8 mouse cellular contexts compared by ENCODE assay signal in the genomic region with DNA sequence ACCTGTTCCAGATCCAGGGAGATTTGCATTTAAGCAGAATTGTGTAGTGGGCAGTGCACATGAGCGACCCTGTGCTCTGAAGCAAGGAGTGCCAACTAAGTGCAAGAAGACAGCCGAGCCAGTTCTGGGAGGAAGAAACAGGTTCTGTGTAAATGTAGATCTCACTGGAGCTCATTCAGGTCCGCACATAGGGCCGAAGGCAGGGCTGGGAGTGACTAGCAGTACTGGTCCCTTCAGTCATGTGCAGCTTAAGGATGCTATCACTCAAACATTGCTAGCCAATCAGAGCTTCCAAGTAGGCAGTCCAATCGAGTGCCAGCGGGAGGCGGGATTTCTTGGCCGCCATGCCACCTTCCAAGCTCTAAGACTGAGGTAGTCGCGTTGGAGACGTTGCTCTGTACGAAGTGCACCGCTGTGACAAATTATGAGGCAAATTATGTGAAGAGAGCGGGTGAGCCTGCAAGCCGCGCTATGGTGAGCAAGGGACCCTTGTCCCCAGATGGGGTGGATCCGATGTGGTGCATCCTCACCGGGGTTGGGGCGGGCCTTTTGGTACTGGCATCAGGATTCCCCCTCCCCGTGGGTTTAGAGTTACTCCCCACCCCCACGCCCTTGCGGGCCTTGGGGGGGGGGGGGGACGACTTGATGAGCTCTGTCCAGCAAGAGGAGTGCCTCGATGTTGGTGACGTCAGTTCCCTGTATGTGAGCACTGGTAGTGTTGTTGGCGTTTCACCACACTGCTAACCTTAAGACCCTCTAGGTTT. TPM values are rescaled to one million over a fixed set of nuclear protein-coding genes. Genes with fewer than 3 reads are reported as not detected.
DNase-seq lines count a peak whose midpoint lies in the region; ATAC-seq and TF ChIP-seq lines count a peak whose summit lies in the region.

No protein-coding gene starts in this region.

- no peaks in the 10 kb centered on the region for H3K9me3 ChIP-seq in MEL (replicated peaks; ENCODE audit: insufficient read depth, low read length)
- 0 out of 2 replicates have a peak, but pooled peaks cover 5% of the 10 kb centered on the region for H3K9me3 ChIP-seq in forebrain, postnatal 0 days (ENCODE audit: low read length)
- H3K9me3 ChIP-seq in lung, embryonic 15.5 days = no peaks in the 10 kb centered on the region

- H3K4me2 ChIP-seq in forebrain, postnatal 0 days (ENCODE audit: low read depth) = peak overlapping the region; percentile 81
- H3K4me2 ChIP-seq in lung, embryonic 15.5 days = peak overlapping the region; percentile 91

- no peaks in the 10 kb centered on the region for H3K27me3 ChIP-seq in MEL (ENCODE audit: control insufficient read depth in 1 of 2, insufficient read depth in 2 of 2, low read length in 2 of 2)
- no peaks in the 10 kb centered on the region for H3K27me3 ChIP-seq in cerebellum, adult 2 months (ENCODE audit: control insufficient read depth, insufficient read depth, low read length)
- H3K27me3 ChIP-seq in forebrain, postnatal 0 days (ENCODE audit: insufficient read depth, low read length) = no peaks in the 10 kb centered on the region
- H3K27me3 ChIP-seq in lung, embryonic 15.5 days = no peaks in the 10 kb centered on the region

- TF ChIP-seq CTCF in MEL (IDR thresholded peaks at IDR 0.05 in 2 of 3, conservative IDR thresholded peaks at IDR 0.05 in 1 of 3; ENCODE audit: control insufficient read depth in 1 of 3, insufficient read depth in 1 of 3, low read depth in 2 of 3, low read length in 3 of 3, poor library complexity in 1 of 3, severe bottlenecking in 1 of 3) = no peak
- TF ChIP-seq CTCF in cerebellum, adult 2 months (IDR thresholded peaks at IDR 0.05; ENCODE audit: borderline replicate concordance, insufficient read depth, low read depth, low read length) = no peak
- TF ChIP-seq CTCF in forebrain, postnatal 0 days (IDR thresholded peaks at IDR 0.05; ENCODE audit: low read depth) = no peak; the same call in none of the 2 replicates

- peak; percentile 48 to 51; a peak in 3 of 4 replicates for TF ChIP-seq POLR2A in MEL (IDR thresholded peaks at IDR 0.05; ENCODE audit: control insufficient read depth in 1 of 2, insufficient read depth in 1 of 2, low read depth in 1 of 2, low read length in 2 of 2, poor library complexity in 1 of 2)
- TF ChIP-seq POLR2A in cerebellum, adult 2 months (IDR thresholded peaks at IDR 0.05; ENCODE audit: borderline replicate concordance, insufficient read depth, low read length) = peak; percentile 77; the same call in 1 of the 2 replicates

- H3K4me3 ChIP-seq in MEL (ENCODE audit: control insufficient read depth in 1 of 2, insufficient read depth in 1 of 2, low read depth in 2 of 2, low read length in 2 of 2) = peak overlapping the region; percentile 81
- peak overlapping the region; percentile 94 for H3K4me3 ChIP-seq in cerebellum, adult 2 months (replicated peaks; ENCODE audit: insufficient read depth, low read depth, low read length)
- H3K4me3 ChIP-seq in forebrain, postnatal 0 days (ENCODE audit: low read depth, low read length) = peak overlapping the region; percentile 70
- H3K4me3 ChIP-seq in lung, embryonic 15.5 days = peak overlapping the region; percentile 66

- H3K27ac ChIP-seq in MEL (ENCODE audit: control insufficient read depth, low read depth, low read length) = peak overlapping the region; percentile 96
- H3K27ac ChIP-seq in cerebellum, adult 2 months (ENCODE audit: insufficient read depth, low read length) = peak overlapping the region; percentile 95
- peak overlapping the region; percentile 97 for H3K27ac ChIP-seq in forebrain, postnatal 0 days (ENCODE audit: low read depth, low read length)
- peak overlapping the region; percentile 98 for H3K27ac ChIP-seq in lung, embryonic 15.5 days

- TF ChIP-seq EP300 in MEL (IDR thresholded peaks at IDR 0.05; ENCODE audit: low read depth in 1 of 2, low read length in 2 of 2) = 0 out of 4 replicates have a peak, but pooled peaks of 1 of the 2 experiments have one; percentile 1

- WGBS in cerebellum, adult 2 months = 0% methylated on average over 26 of the region's 26 CpGs
- 2% methylated on average over 26 of the region's 26 CpGs for WGBS in forebrain, postnatal 0 days
- 0% methylated on average over 26 of the region's 26 CpGs for WGBS in lung, embryonic 15.5 days

- ATAC-seq in forebrain, postnatal 0 days = peak; percentile 97
- peak; percentile 97 for ATAC-seq in lung, embryonic 15.5 days (ENCODE audit: borderline replicate concordance, extremely low read depth, low FRiP score, low TSS enrichment)

- TF ChIP-seq RAD21 in MEL (IDR thresholded peaks at IDR 0.05; ENCODE audit: low read depth, low read length) = no peak

- DNase-seq in MEL (ENCODE audit: low read depth, low spot score) = peak; percentile 97
- peak; percentile 96 for DNase-seq in cerebellum, adult 2 months
- DNase-seq in forebrain, postnatal 0 days = peak; percentile 97
- peak; percentile 89 for DNase-seq in heart, postnatal 4 days
- peak; percentile 94 to 95 for DNase-seq in layer of hippocampus, adult 8-10 months (ENCODE audit: low spot score in 2 of 2)
- DNase-seq in ovary, adult 18-20 months (ENCODE audit: low spot score) = peak; percentile 85
- DNase-seq in thymus, postnatal 0 days (ENCODE audit: low spot score) = peak; percentile 90

- 0 out of 4 replicates have a peak, but pooled peaks cover 0 to 4% of the 10 kb centered on the region in 2 experiments for H3K4me1 ChIP-seq in MEL (ENCODE audit: control insufficient read depth in 1 of 2, insufficient read depth in 2 of 2, low read length in 2 of 2)
- no peaks in the 10 kb centered on the region for H3K4me1 ChIP-seq in cerebellum, adult 2 months (ENCODE audit: control insufficient read depth, insufficient read depth, low read length)
- peaks cover 6% of the 10 kb centered on the region; the same call in 1 of the 2 replicates for H3K4me1 ChIP-seq in forebrain, postnatal 0 days (ENCODE audit: insufficient read depth)
- H3K4me1 ChIP-seq in lung, embryonic 15.5 days = peaks cover 4% of the 10 kb centered on the region

- peaks cover 0 to 10% of the 10 kb centered on the region in 2 experiments; a peak in 2 of 4 replicates for H3K36me3 ChIP-seq in MEL (ENCODE audit: control insufficient read depth in 1 of 2, insufficient read depth in 2 of 2, low read length in 2 of 2)
- peaks cover 20% of the 10 kb centered on the region for H3K36me3 ChIP-seq in forebrain, postnatal 0 days (ENCODE audit: insufficient read depth)
- peaks cover 26% of the 10 kb centered on the region for H3K36me3 ChIP-seq in lung, embryonic 15.5 days

- H3K9ac ChIP-seq in MEL (ENCODE audit: control insufficient read depth, low read depth, low read length, poor library complexity, severe bottlenecking) = peak overlapping the region; percentile 80
- H3K9ac ChIP-seq in forebrain, postnatal 0 days = peak overlapping the region; percentile 87
- peak overlapping the region; percentile 56 for H3K9ac ChIP-seq in lung, embryonic 15.5 days

- H3K79me2 ChIP-seq in MEL (ENCODE audit: control insufficient read depth, insufficient read depth, low read length, poor library complexity) = no peaks in the 10 kb centered on the region; the same call in none of the 2 replicates

TF ChIP-seq in MEL, 35 proteins besides CTCF, POLR2A, EP300 and RAD21 (continues in another document):
- peak; percentile 81 for TF ChIP-seq USF1 (IDR thresholded peaks at IDR 0.05; ENCODE audit: low read depth, low read length)
- TF ChIP-seq SIN3A (IDR thresholded peaks at IDR 0.05; ENCODE audit: low read length) = peak; percentile 39; the same call in 1 of the 2 replicates
- peak; percentile 56 for TF ChIP-seq NELFE (IDR thresholded peaks at IDR 0.05; ENCODE audit: low read depth, low read length)
- TF ChIP-seq HCFC1 (IDR thresholded peaks at IDR 0.05; ENCODE audit: low read depth, low read length) = peak; percentile 15
- peak; percentile 70; the same call in 1 of the 2 replicates for TF ChIP-seq MAZ (IDR thresholded peaks at IDR 0.05; ENCODE audit: low read depth, low read length)
- no peak for TF ChIP-seq TCF12 (IDR thresholded peaks at IDR 0.05; ENCODE audit: low read depth, low read length)

RNA-seq across cellular contexts. Expression of a gene that starts 0.4 kb away (rescaled TPM):
- 5.2 and 5.5 TPM in 2 replicates for total RNA-seq in MEL (2012; rRNA removed)
- 1 to 10 TPM in 1 of 2 experiments, not detected in 1; 4.5 TPM for polyA plus RNA-seq in MEL (2012; ENCODE audit: insufficient read depth in 1 of 2, insufficient read length in 2 of 2, low read depth in 1 of 2, low replicate concordance in 2 of 2, missing spikeins in 1 of 2)
- polyA plus RNA-seq in cerebellum, adult 2 months (2012; rRNA removed) = 20.2 and 21.1 TPM in 2 replicates
- 37.1 and 44.0 TPM in 2 replicates for total RNA-seq in forebrain, postnatal 0 days (2014; rRNA removed)
- polyA plus RNA-seq in forebrain, postnatal 0 days (2015; fragmentation: Nextera tagmentation; extraction: Ambion mirVana) = 14.9 and 17.5 TPM in 2 replicates
- 10 to 100 TPM in 1 of 2 experiments, 1 to 10 TPM in 1; 8.6 to 11.3 TPM for total RNA-seq in heart, postnatal 4 days (2021)
- total RNA-seq in layer of hippocampus, adult 8-10 months (2022) = 10 to 100 TPM; 32.0 to 38.7 (median 37.5) TPM
- 10.1 and 10.8 TPM in 2 replicates for polyA plus RNA-seq in lung, embryonic 15.5 days (2015; fragmentation: Nextera tagmentation; extraction: Ambion mirVana)
- 8.4 and 8.8 TPM in 2 replicates for polyA plus RNA-seq in thymus, postnatal 0 days (2015; fragmentation: Nextera tagmentation; extraction: Ambion mirVana)

RNA-seq across cellular contexts. Expression of a gene that starts 34.4 kb away (rescaled TPM):
- total RNA-seq in MEL (2012; rRNA removed) = 14.8 and 15.4 TPM in 2 replicates
- 100 to 1,000 TPM in 1 of 2 experiments, 1 to 10 TPM in 1; 9.7 to 291 TPM for polyA plus RNA-seq in MEL (2012; ENCODE audit: insufficient read depth in 1 of 2, insufficient read length in 2 of 2, low read depth in 1 of 2, low replicate concordance in 2 of 2, missing spikeins in 1 of 2)
- polyA plus RNA-seq in cerebellum, adult 2 months (2012; rRNA removed) = 17.3 and 18.6 TPM in 2 replicates
- total RNA-seq in forebrain, postnatal 0 days (2014; rRNA removed) = 23.2 and 26.5 TPM in 2 replicates
- 6.8 and 10.5 TPM in 2 replicates for polyA plus RNA-seq in forebrain, postnatal 0 days (2015; fragmentation: Nextera tagmentation; extraction: Ambion mirVana)
- 10 to 100 TPM; 10.9 to 11.6 TPM for total RNA-seq in heart, postnatal 4 days (2021)
- total RNA-seq in layer of hippocampus, adult 8-10 months (2022) = 10 to 100 TPM; 30.6 to 39.8 (median 35.0) TPM
- polyA plus RNA-seq in lung, embryonic 15.5 days (2015; fragmentation: Nextera tagmentation; extraction: Ambion mirVana) = 10.7 and 12.0 TPM in 2 replicates
- 12.1 and 13.0 TPM in 2 replicates for polyA plus RNA-seq in thymus, postnatal 0 days (2015; fragmentation: Nextera tagmentation; extraction: Ambion mirVana)

RNA-seq across cellular contexts. Expression of a gene that starts 59.9 kb away (rescaled TPM):
- total RNA-seq in MEL (2012; rRNA removed) = not detected in 2 replicates
- polyA plus RNA-seq in MEL (2012; ENCODE audit: insufficient read depth in 1 of 2, insufficient read length in 2 of 2, low read depth in 1 of 2, low replicate concordance in 2 of 2, missing spikeins in 1 of 2) = not detected
- not detected in 2 replicates for polyA plus RNA-seq in cerebellum, adult 2 months (2012; rRNA removed)
- total RNA-seq in forebrain, postnatal 0 days (2014; rRNA removed) = not detected in 2 replicates
- polyA plus RNA-seq in forebrain, postnatal 0 days (2015; fragmentation: Nextera tagmentation; extraction: Ambion mirVana) = not detected in 2 replicates
- not detected for total RNA-seq in heart, postnatal 4 days (2021)
- not detected for total RNA-seq in layer of hippocampus, adult 8-10 months (2022)
- not detected in 2 replicates for polyA plus RNA-seq in lung, embryonic 15.5 days (2015; fragmentation: Nextera tagmentation; extraction: Ambion mirVana)
- 0.09 TPM in 1 of 2 replicates, not detected in the other for polyA plus RNA-seq in thymus, postnatal 0 days (2015; fragmentation: Nextera tagmentation; extraction: Ambion mirVana)

Comparison
In these comparisons a context has a peak if more than half of its experiments do, and no peak if none do; other contexts are left out.
1. Peak in every context shown above with its lines: DNase-seq, ATAC-seq, H3K4me3 ChIP-seq and H3K27ac ChIP-seq.